Mouse (Mus musculus): Measurements from ENCODE around the gene Hoxb13.

GRCm38 (mm10) chr11:96168125-96168524 lies 26.0 kb upstream of the Hoxb13 start:
- TF ChIP-seq CTCF (IDR thresholded peaks at IDR 0.05; ENCODE audit: low read depth) (no peak), EP300 (IDR thresholded peaks at IDR 0.05; ENCODE audit: low read depth) (no peak)
